Mouse (Mus musculus) thymus, adult 2 months (tissue): ENCODE results near the gene Lrrc47. TPM values are rescaled to one million over a fixed set of nuclear protein-coding genes. Genes with fewer than 3 reads are reported as not detected.
A peak's percentile ranks its signal among the peaks of the same experiment; 100 is the strongest.

Experiments
- DNase-seq: peaks from one replicate; pipeline ENCODE4 v3.0.0; 2021
- H3K27ac ChIP-seq: fragments of 200-500 bp; 2 replicates; pipeline ENCODE4 v1.5.1; 2012; ENCODE audit warnings: low read length, control low read depth; ENCODE audit not compliant: control insufficient read depth, insufficient read depth
- H3K27me3 ChIP-seq: fragments of 200-500 bp; 2 replicates; pipeline ENCODE4 v1.6.1; 2012; ENCODE audit warnings: mild to moderate bottlenecking, low read length, moderate library complexity, mixed read lengths; ENCODE audit not compliant: control insufficient read depth, insufficient read depth
- H3K36me3 ChIP-seq: fragments of 200-500 bp; 2 replicates; pipeline ENCODE4 v1.6.1; 2012; ENCODE audit warnings: mild to moderate bottlenecking, low read length, moderate library complexity; ENCODE audit not compliant: control insufficient read depth, insufficient read depth
- H3K4me1 ChIP-seq: fragments of 200-500 bp; replicated peaks from 2 replicates; pipeline ENCODE4 v1.6.1; 2012; ENCODE audit warnings: low read length; ENCODE audit not compliant: control insufficient read depth, insufficient read depth
- H3K4me3 ChIP-seq: fragments of 200-500 bp; 2 replicates; pipeline ENCODE4 v1.5.1; 2012; ENCODE audit warnings: mild to moderate bottlenecking, low read length, control low read depth, moderate library complexity; ENCODE audit not compliant: control insufficient read depth, insufficient read depth
- CTCF ChIP-seq: fragments of 200-500 bp; IDR thresholded peaks from 2 replicates; pipeline ENCODE4 v1.5.1; 2012; ENCODE audit warnings: mild to moderate bottlenecking, control low read depth, low read length, moderate library complexity, borderline replicate concordance; ENCODE audit not compliant: control insufficient read depth, poor library complexity, insufficient read depth; ENCODE audit errors: extremely low read depth
- POLR2A ChIP-seq: fragments of 200-500 bp; IDR thresholded peaks from 2 replicates; pipeline ENCODE4 v1.6.1; 2012; ENCODE audit warnings: mild to moderate bottlenecking, low read length, control low read depth, moderate library complexity; ENCODE audit not compliant: control insufficient read depth, poor library complexity, insufficient read depth; ENCODE audit errors: extremely low read depth
- WGBS: fragments of 180-500 bp; shearing (Covaris S2); methylation state at CpG from one replicate; pipeline ENCODE4 v1.1.7; 2018; 5-methylcytosine and 5-hydroxymethylcytosine counted together
- polyA plus RNA-seq: library from polyadenylated mRNA; depleted of rRNA; stranded (reverse); fragments of >200 nt; gene quantifications from 2 replicates; pipeline ENCODE4 v1.2.3, GENCODE M21; 2012

The Lrrc47 gene
- polyA plus RNA-seq, 1 experiment, result 118 TPM

DNA sequence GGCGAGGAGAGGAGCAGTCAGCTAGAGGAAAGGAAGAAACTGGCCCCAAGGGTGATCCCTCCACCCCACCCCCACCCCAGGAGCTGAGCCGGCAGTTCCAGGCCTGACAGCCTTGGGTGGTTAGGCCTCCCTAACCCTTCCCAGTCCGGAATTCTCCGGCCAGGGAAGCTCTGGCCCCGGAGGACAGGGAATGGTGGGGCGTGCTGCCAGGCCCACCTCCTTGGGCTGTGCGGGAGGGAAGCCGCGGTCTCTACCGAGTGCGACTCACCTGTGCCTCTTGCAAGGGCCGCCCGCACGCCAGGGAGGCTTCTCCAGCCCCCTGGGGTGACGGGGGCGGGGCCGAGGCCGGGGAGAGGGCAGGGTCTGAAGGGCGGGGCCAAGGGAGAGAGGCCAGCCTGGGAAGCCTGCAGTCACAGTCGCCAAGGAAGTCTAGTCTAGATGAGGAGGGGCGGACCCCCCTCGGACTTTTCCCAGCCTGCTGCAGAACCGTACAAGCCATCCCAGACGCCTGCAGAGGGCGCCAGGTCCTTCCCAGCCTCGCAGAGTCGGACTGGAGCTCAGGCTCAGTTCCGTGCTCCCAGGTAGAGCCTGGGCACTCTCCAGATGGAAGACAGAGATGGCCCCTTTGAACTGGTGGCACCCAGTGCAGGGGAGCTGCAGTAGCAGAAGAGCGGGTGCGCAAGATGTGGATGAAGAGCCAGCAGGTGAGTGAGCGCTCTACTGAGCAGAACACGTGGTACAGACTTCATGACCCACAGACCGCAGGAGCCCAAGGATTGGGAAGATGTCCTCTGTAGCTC lies 14.3 kb downstream of the Lrrc47 start, which contains the start of gene Smim1:
Gene Smim1 (minus strand): TSS at position 590 of the 800 bp plus-strand sequence.
- no peak within 1 kb of the TSS; the same call in 1 of the 2 replicates for H3K4me3 ChIP-seq

DNA sequence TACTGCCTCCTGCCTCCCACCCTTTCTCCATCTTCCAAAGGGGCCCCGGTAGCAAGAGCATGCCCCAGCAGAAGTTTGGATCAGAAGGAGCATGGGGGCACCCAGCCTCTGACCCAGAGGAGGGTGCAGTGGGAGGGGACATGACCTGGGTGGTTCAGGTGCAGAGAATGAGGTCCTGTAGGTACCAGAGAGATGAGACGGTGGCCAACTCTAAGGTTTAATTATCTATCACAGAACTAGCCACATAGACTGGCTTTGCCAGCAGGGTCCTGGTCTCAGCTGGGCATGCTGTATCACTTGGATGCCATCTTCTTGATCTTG lies 14.9 kb downstream of the Lrrc47 start:
- TF ChIP-seq CTCF, result no peak
- no peak for TF ChIP-seq POLR2A
- no peak for DNase-seq
- no peak overlapping the region for H3K4me3 ChIP-seq
- 31% methylated on average over 2 of the region's 2 CpGs for WGBS
- 0 out of 2 replicates have a peak, but pooled peaks cover 5% of the 10 kb centered on the region for H3K4me1 ChIP-seq
- H3K27ac ChIP-seq, result no peak overlapping the region
- H3K27me3 ChIP-seq, result no peaks in the 10 kb centered on the region
- no peaks in the 10 kb centered on the region for H3K36me3 ChIP-seq

More for the DNA sequence above, 14.3 kb downstream of the Lrrc47 start, which contains the start of gene Smim1:
- no peaks in the 10 kb centered on the region for H3K27me3 ChIP-seq
- 0 out of 2 replicates have a peak, but pooled peaks cover 3% of the 10 kb centered on the region for H3K36me3 ChIP-seq
- H3K4me1 ChIP-seq, result 0 out of 2 replicates have a peak, but pooled peaks cover 5% of the 10 kb centered on the region
- DNase-seq, result peak; percentile 19
- H3K27ac ChIP-seq, result no peak within 1 kb of the TSS
- WGBS, result 11% methylated on average over 33 of the region's 33 CpGs
- no peak for TF ChIP-seq CTCF
- no peak for TF ChIP-seq POLR2A

DNA sequence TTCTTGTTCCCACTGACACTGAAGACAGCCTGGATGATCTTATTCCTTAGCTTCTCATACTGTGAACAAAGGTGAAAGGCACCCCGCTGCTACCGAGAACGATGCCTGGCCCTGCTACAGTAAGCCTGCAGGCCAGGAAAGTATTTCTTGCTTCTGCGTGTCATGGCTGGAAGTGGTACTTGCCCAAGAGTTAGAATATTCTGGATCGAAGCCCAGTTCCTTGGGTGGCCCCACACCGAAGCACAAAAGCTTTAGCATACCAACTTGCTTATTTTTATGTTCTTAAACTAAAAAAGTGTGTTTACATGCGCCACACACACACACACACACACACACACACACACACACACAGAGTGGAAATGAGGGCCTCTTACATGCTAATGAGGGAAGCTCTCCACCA lies 16.5 kb downstream of the Lrrc47 start:
- Histone ChIP-seq H3K27ac (no peak overlapping the region), H3K4me1 (0 out of 2 replicates have a peak, but pooled peaks cover 5% of the 10 kb centered on the region), H3K36me3 (no peaks in the 10 kb centered on the region), H3K4me3 (no peak overlapping the region), H3K27me3 (no peaks in the 10 kb centered on the region)
- WGBS, result 88% methylated on average over 7 of the region's 7 CpGs
- no peak for DNase-seq
- TF ChIP-seq POLR2A, result no peak
- TF ChIP-seq CTCF, result no peak

GRCm38 (mm10) chr4:154028646-154029045 lies 17.1 kb downstream of the Lrrc47 start:
- TF ChIP-seq CTCF, result no peak
- no peak for TF ChIP-seq POLR2A
- Histone ChIP-seq H3K27ac (no peak overlapping the region), H3K4me1 (0 out of 2 replicates have a peak, but pooled peaks cover 5% of the 10 kb centered on the region), H3K36me3 (no peaks in the 10 kb centered on the region), H3K27me3 (no peaks in the 10 kb centered on the region), H3K4me3 (no peak overlapping the region)
- DNase-seq, result no peak

- 59% methylated on average over 3 of the region's 3 CpGs for WGBS
- Histone ChIP-seq H3K4me3 (no peak overlapping the region), H3K27ac (no peak overlapping the region), H3K27me3 (no peaks in the 10 kb centered on the region), H3K36me3 (no peaks in the 10 kb centered on the region), H3K4me1 (no peaks in the 10 kb centered on the region)
- TF ChIP-seq POLR2A (no peak), CTCF (no peak)
- DNase-seq, result no peak
Measured at GRCm38 (mm10) chr4:154037123-154037522, 25.6 kb downstream of the Lrrc47 start.

DNA sequence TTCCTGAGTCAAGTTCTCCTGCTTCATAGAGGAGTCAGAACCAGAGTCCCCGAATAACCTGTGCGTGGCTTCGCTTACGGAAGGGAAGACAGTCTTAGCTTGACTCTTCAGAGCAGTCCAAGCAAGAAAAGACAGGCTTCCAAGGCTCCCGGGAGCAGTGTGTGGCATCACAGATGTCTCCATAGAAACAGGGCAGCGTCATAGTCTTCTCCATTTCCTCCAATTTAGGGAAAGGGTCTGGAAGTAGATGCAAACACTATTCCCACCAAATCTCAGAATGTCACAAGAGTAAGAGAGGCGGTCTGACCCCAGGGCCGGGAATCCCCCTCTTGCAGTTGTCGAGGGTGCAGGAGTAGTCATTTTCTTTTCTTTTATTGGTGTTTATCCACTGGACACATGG lies 31.0 kb downstream of the Lrrc47 start, which contains the start of gene Ccdc27:
Gene Ccdc27 (minus strand): TSS at position 101 of the 400 bp plus-strand sequence.
- no peaks in the 10 kb centered on the region for H3K36me3 ChIP-seq

More for the DNA sequence above, 31.0 kb downstream of the Lrrc47 start, which contains the start of gene Ccdc27:
- Histone ChIP-seq H3K4me3 (no peak within 1 kb of the TSS), H3K27me3 (no peaks in the 10 kb centered on the region), H3K4me1 (no peaks in the 10 kb centered on the region), H3K27ac (no peak within 1 kb of the TSS)
- 87% methylated on average over 9 of the region's 9 CpGs for WGBS
- no peak for DNase-seq
- TF ChIP-seq POLR2A, result no peak
- TF ChIP-seq CTCF, result no peak
